Mouse (Mus musculus) lung, embryonic 15.5 days (tissue): ENCODE results near the gene Map2k7. TPM values are rescaled to one million over a fixed set of nuclear protein-coding genes. Genes with fewer than 3 reads are reported as not detected.

Experiments used
- ATAC-seq: fragments of 200-750 bp; cut with Nextera tagmentation; 2 replicates; pipeline ENCODE4 v1.8.0; 2017; ENCODE audit warnings: moderate number of reproducible peaks, borderline replicate concordance; ENCODE audit not compliant: low FRiP score, low TSS enrichment; ENCODE audit errors: extremely low read depth
- H3K27ac ChIP-seq: fragments of 300-500 bp; sonication (generic); 2 replicates; pipeline ENCODE4 v1.5.1; 2015; ENCODE audit warnings: moderate library complexity, mild to moderate bottlenecking, inconsistent platforms
- H3K27me3 ChIP-seq: fragments of 300-500 bp; sonication (generic); 2 replicates; pipeline ENCODE4 v1.6.1; 2015; ENCODE audit warnings: inconsistent platforms
- H3K36me3 ChIP-seq: fragments of 300-500 bp; sonication (generic); 2 replicates; pipeline ENCODE4 v1.6.1; 2015; ENCODE audit warnings: inconsistent platforms
- H3K4me1 ChIP-seq: fragments of 300-500 bp; sonication (generic); 2 replicates; pipeline ENCODE4 v1.6.1; 2015; ENCODE audit warnings: inconsistent platforms
- H3K4me2 ChIP-seq: fragments of 300-500 bp; sonication (generic); 2 replicates; pipeline ENCODE4 v1.6.1; 2015; ENCODE audit warnings: inconsistent platforms, mild to moderate bottlenecking, moderate library complexity
- H3K4me3 ChIP-seq: fragments of 300-500 bp; sonication (generic); 2 replicates; pipeline ENCODE4 v1.5.1; 2015; ENCODE audit warnings: mild to moderate bottlenecking, inconsistent platforms
- H3K9ac ChIP-seq: fragments of 300-500 bp; sonication (generic); 2 replicates; pipeline ENCODE4 v1.6.1; 2015; ENCODE audit warnings: inconsistent platforms
- H3K9me3 ChIP-seq: fragments of 300-500 bp; sonication (generic); 2 replicates; pipeline ENCODE4 v1.6.1; 2016; ENCODE audit warnings: inconsistent platforms
- WGBS: fragments of 180-500 bp; shearing (Covaris S2); methylation state at CpG from one replicate; pipeline ENCODE4 v1.1.7; 2015; 5-methylcytosine and 5-hydroxymethylcytosine counted together
- polyA plus RNA-seq: library from polyadenylated mRNA; unstranded; fragments of >200 nt; fragmentation: Nextera tagmentation; extraction: Ambion mirVana; gene quantifications from 2 replicates; pipeline ENCODE4 v1.2.1, GENCODE M21; 2015

Map2k7 gene
- polyA plus RNA-seq, 1 experiment from 2014 or later: 31.3 TPM

DNA sequence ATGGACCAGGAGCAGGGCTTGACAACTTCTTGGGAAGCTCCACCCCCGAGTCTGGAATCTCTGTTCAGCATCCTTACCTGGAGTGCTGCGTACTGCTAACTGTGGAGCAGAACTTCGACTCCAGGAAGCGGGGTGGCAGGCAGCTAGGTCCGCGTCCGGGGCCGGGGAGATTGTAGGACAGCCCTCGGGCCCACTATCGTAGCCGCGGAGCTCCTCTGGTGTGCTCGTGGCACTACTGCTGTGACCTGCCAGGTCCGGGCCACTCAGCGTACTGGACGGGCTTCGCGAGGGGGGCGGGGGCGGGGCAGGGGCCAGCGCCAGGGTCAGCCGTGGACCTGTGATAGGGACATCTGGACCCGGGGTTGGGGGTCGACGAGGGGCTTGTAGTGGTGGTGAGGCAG is 25.7 kb upstream of the Map2k7 start:
- H3K4me2 ChIP-seq: peak overlapping the region; percentile 84
- peak overlapping the region; percentile 85 for H3K27ac ChIP-seq
- H3K36me3 ChIP-seq: peaks cover 6% of the 10 kb centered on the region; the same call in 1 of the 2 replicates
- H3K9ac ChIP-seq: peak overlapping the region; percentile 36
- peak; percentile 10; the same call in 1 of the 2 replicates for ATAC-seq
- WGBS: under 1% methylated on average over 25 of the region's 25 CpGs
- peaks cover 28% of the 10 kb centered on the region for H3K27me3 ChIP-seq
- H3K4me1 ChIP-seq: peaks cover 36% of the 10 kb centered on the region
- H3K9me3 ChIP-seq: no peaks in the 10 kb centered on the region
- H3K4me3 ChIP-seq: peak overlapping the region; percentile 41

GRCm38 (mm10) chr8:4213210-4214005 is 25.1 kb upstream of the Map2k7 start:
- H3K4me1 ChIP-seq: peaks cover 36% of the 10 kb centered on the region
- 2% methylated on average over 18 of the region's 18 CpGs for WGBS
- ATAC-seq: peak; percentile 70
- H3K36me3 ChIP-seq: peaks cover 6% of the 10 kb centered on the region; the same call in 1 of the 2 replicates
- peak overlapping the region; percentile 84 for H3K4me2 ChIP-seq
- H3K9me3 ChIP-seq: no peaks in the 10 kb centered on the region
- H3K27me3 ChIP-seq: peaks cover 34% of the 10 kb centered on the region
- peak overlapping the region; percentile 36 for H3K9ac ChIP-seq
- H3K27ac ChIP-seq: peak overlapping the region; percentile 85
- peak overlapping the region; percentile 41 for H3K4me3 ChIP-seq

GRCm38 (mm10) chr8:4214006-4214980 is 24.2 kb upstream of the Map2k7 start:
- H3K36me3 ChIP-seq: peaks cover 6% of the 10 kb centered on the region; the same call in 1 of the 2 replicates
- ATAC-seq: peak; percentile 80
- H3K9me3 ChIP-seq: no peaks in the 10 kb centered on the region
- H3K27ac ChIP-seq: peak overlapping the region; percentile 85
- H3K4me2 ChIP-seq: peak overlapping the region; percentile 84
- WGBS: 5% methylated on average over 33 of the region's 33 CpGs
- peaks cover 36% of the 10 kb centered on the region for H3K27me3 ChIP-seq
- peak overlapping the region; percentile 41 for H3K4me3 ChIP-seq
- peak overlapping the region; percentile 36; the same call in 1 of the 2 replicates for H3K9ac ChIP-seq
- H3K4me1 ChIP-seq: peaks cover 36% of the 10 kb centered on the region

DNA sequence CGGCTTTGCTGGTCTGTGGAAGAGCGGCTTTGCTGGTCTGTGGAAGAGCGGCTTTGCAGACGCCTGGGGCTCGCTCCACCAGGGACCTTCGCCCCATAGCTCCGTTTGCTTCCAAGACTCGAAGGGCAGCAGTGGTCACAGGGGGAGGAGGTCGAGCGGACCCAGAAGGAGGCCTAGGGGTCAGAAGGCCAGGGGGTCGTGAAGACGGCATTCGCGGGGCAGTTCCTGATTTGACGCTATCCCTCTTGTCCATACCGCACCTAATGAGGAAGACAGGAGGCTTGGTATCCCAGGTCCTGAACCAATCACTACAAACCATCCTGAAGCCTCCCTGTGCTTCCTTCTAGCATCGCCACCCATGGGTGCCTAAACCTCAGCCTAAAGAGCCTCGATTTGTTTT is 22.2 kb upstream of the Map2k7 start:
- Histone ChIP-seq H3K9me3 (no peaks in the 10 kb centered on the region), H3K4me1 (peaks cover 36% of the 10 kb centered on the region), H3K9ac (peak overlapping the region; percentile 60), H3K4me2 (peak overlapping the region; percentile 67), H3K4me3 (peak overlapping the region; percentile 49), H3K27ac (no peak overlapping the region), H3K36me3 (no peaks in the 10 kb centered on the region), H3K27me3 (peaks cover 36% of the 10 kb centered on the region)
- 8% methylated on average over 18 of the region's 18 CpGs for WGBS
- no peak for ATAC-seq

- peaks cover 36% of the 10 kb centered on the region for H3K4me1 ChIP-seq
- no peaks in the 10 kb centered on the region for H3K36me3 ChIP-seq
- peak within 1 kb of the TSS; percentile 60 for H3K9ac ChIP-seq
- H3K27ac ChIP-seq: peak within 1 kb of the TSS; percentile 31; the same call in 1 of the 2 replicates
- ATAC-seq: peak; percentile 19; the same call in 1 of the 2 replicates
- H3K4me2 ChIP-seq: peak within 1 kb of the TSS; percentile 67
- 2% methylated on average over 44 of the region's 44 CpGs for WGBS
- peaks cover 36% of the 10 kb centered on the region for H3K27me3 ChIP-seq
- H3K9me3 ChIP-seq: no peaks in the 10 kb centered on the region
- H3K4me3 ChIP-seq: peak within 1 kb of the TSS; percentile 49
Measured at GRCm38 (mm10) chr8:4216791-4217621, 21.5 kb upstream of the Map2k7 start, which contains the start of gene Prr36. TSS of gene Prr36 (minus strand) at chr8:4217459.

DNA sequence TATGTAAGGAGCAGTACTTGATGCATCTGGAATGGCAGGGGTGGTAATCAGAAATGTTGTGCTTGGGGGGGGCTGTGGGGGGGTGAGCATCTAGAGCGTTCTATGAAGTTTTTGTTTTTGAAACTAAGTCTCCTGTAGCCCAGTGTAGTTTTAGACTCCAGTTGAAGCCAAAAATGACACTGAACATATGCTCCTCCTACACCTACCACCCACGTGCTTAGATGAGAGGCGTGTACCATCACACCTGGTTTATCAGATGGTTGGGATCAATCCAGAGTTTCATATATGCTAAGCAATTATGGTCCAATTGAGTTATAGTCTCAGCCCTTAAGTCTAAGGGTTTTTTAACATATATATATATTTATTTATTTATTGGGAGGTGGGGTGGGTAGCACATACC is 18.9 kb upstream of the Map2k7 start:
- Histone ChIP-seq H3K4me1 (peaks cover 21% of the 10 kb centered on the region), H3K4me3 (no peak overlapping the region), H3K27me3 (peaks cover 36% of the 10 kb centered on the region), H3K9ac (no peak overlapping the region), H3K4me2 (no peak overlapping the region), H3K9me3 (no peaks in the 10 kb centered on the region), H3K27ac (no peak overlapping the region), H3K36me3 (no peaks in the 10 kb centered on the region)
- ATAC-seq: no peak
- 85% methylated on average over 3 of the region's 3 CpGs for WGBS

DNA sequence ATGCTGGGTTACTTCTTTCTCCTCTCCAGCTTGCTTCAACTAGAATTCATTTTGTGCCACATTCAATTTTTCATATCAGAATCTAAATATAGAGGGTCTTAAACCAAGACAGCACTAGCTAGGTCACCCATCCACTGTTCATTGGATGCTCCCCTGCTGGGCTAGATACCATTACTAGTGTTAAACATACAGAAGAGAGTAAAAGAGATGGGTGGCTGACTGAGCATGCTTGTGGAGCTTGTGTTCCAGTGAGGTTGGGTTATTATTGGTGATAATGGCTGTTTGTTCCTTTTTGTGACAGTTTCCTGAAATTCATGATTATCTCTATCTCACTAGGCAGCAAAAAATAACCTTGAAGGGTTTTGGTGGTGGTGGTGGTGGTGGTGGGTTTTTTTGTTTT is 16.5 kb upstream of the Map2k7 start:
- no peak for ATAC-seq
- Histone ChIP-seq H3K9me3 (no peaks in the 10 kb centered on the region), H3K36me3 (no peaks in the 10 kb centered on the region), H3K9ac (no peak overlapping the region), H3K4me3 (no peak overlapping the region), H3K27me3 (peaks cover 27% of the 10 kb centered on the region), H3K27ac (no peak overlapping the region), H3K4me1 (no peaks in the 10 kb centered on the region; the same call in 1 of the 2 replicates), H3K4me2 (no peak overlapping the region)

GRCm38 (mm10) chr8:4226323-4226722 is 12.2 kb upstream of the Map2k7 start:
- peaks cover 14% of the 10 kb centered on the region; the same call in 1 of the 2 replicates for H3K27me3 ChIP-seq
- peak overlapping the region; percentile 47 for H3K9ac ChIP-seq
- WGBS: 30% methylated on average over 4 of the region's 4 CpGs
- H3K36me3 ChIP-seq: no peaks in the 10 kb centered on the region
- ATAC-seq: 0 out of 2 replicates have a peak, but pooled peaks have one; percentile 15
- H3K4me2 ChIP-seq: peak overlapping the region; percentile 67
- H3K4me3 ChIP-seq: peak overlapping the region; percentile 43
- H3K4me1 ChIP-seq: peaks cover 7% of the 10 kb centered on the region; the same call in 1 of the 2 replicates
- no peak overlapping the region for H3K27ac ChIP-seq
- H3K9me3 ChIP-seq: no peaks in the 10 kb centered on the region

DNA sequence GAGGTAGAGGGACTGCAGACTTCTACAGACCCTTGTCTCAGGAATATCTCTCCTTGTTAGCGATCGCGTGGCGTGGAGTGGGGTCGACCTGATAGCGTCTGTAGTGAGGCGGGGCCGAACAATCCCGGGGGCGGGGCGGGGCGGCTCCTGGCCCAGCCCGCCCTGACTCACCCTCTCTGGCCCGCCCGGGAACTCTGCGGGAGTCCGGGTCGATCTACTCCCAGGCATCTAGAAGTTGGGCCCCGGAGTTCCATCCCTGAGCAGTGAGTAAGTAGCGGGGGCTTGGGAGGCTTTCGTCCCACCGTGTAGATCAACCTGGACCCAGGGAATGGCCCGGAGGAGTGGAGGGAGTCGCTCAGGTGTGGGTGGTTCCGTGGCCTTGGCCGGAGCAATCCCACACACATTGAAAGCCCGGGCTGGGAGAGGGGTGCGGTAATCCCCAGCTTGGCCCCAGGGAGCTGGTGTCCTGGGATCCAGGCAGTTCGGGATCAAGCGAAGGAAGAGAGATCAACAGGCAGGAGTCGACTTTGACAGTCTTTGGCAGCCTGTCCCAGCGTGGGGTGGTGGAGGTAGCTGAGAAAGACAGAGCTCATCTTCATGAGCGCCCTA is 11.7 kb upstream of the Map2k7 start, which contains the start of gene Lrrc8e:
Gene Lrrc8e, plus strand, starts transcription at position 89 of the 609 bp plus-strand sequence.
- ATAC-seq: peak; percentile 74
- Histone ChIP-seq H3K27me3 (peaks cover 14% of the 10 kb centered on the region; the same call in 1 of the 2 replicates), H3K36me3 (no peaks in the 10 kb centered on the region), H3K4me1 (peaks cover 7% of the 10 kb centered on the region; the same call in 1 of the 2 replicates), H3K9ac (peak within 1 kb of the TSS; percentile 47), H3K27ac (no peak within 1 kb of the TSS), H3K4me2 (peak within 1 kb of the TSS; percentile 67), H3K4me3 (peak within 1 kb of the TSS; percentile 43), H3K9me3 (no peaks in the 10 kb centered on the region)
- WGBS: 4% methylated on average over 33 of the region's 33 CpGs

GRCm38 (mm10) chr8:4227919-4228318 is 10.6 kb upstream of the Map2k7 start:
- H3K4me2 ChIP-seq: no peak overlapping the region
- no peak overlapping the region for H3K9ac ChIP-seq
- H3K4me1 ChIP-seq: peaks cover 7% of the 10 kb centered on the region; the same call in 1 of the 2 replicates
- no peak overlapping the region for H3K27ac ChIP-seq
- 95% methylated on average over 4 of the region's 4 CpGs for WGBS
- H3K9me3 ChIP-seq: no peaks in the 10 kb centered on the region
- peaks cover 14% of the 10 kb centered on the region; the same call in 1 of the 2 replicates for H3K27me3 ChIP-seq
- H3K4me3 ChIP-seq: no peak overlapping the region
- H3K36me3 ChIP-seq: no peaks in the 10 kb centered on the region
- ATAC-seq: no peak
